Mouse (Mus musculus) bone marrow, adult 2 months (tissue): ENCODE measurements around the gene 9830107B12Rik.

Source experiments
- CTCF ChIP-seq: fragments of 200-500 bp; IDR thresholded peaks from 2 replicates; pipeline ENCODE4 v1.5.1; 2011; ENCODE audit warnings: low read length, control low read depth; ENCODE audit not compliant: control insufficient read depth, insufficient read depth
- POLR2A ChIP-seq: fragments of 200-500 bp; IDR thresholded peaks from 2 replicates; pipeline ENCODE4 v1.6.1; 2011; ENCODE audit warnings: low read depth, mild to moderate bottlenecking, control low read depth, low read length, borderline replicate concordance; ENCODE audit not compliant: control insufficient read depth

DNA sequence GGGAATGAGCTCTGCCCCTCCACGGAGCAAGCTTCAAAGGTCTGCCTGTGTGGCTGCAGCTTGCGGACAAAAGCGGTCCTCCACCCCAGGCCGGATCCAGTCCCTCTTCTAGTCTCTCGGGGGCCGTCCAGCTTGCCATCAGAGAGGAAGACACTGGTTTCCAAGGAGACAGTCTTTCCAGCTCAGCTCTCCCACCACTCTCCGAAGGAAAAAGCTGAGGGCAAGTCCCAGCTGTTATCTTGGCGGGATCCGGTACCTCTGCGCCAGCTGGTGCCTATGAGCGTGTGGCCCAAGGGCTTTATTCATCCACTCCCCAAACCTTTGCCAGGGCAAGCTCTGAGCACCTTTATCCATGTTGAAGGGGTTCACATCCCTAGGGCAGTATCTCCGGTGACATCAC is 55.8 kb downstream of the 9830107B12Rik start:
- TF ChIP-seq POLR2A: no peak
- no peak for TF ChIP-seq CTCF
